Mouse (Mus musculus): ENCODE measurements around the gene Tjp2.

The Tjp2 gene

GRCm38 (mm10) chr19:24183680-24184235 lies 41.1 kb downstream of the Tjp2 start:
- DNase-seq (ENCODE audit: inconsistent age in 2 of 2, low spot score in 1 of 2): no peak

- DNase-seq (ENCODE audit: inconsistent age in 2 of 2, low spot score in 1 of 2): no peak
Observed at GRCm38 (mm10) chr19:24180415-24180814, 44.4 kb downstream of the Tjp2 start.

- DNase-seq (ENCODE audit: inconsistent age in 2 of 2, low spot score in 1 of 2): no peak
Observed at GRCm38 (mm10) chr19:24178086-24178485, 46.7 kb downstream of the Tjp2 start.

- DNase-seq (ENCODE audit: inconsistent age in 2 of 2, low spot score in 1 of 2): no peak
Observed at GRCm38 (mm10) chr19:24176692-24177091, 48.1 kb downstream of the Tjp2 start.

- peak; percentile 44 to 76 for DNase-seq (ENCODE audit: inconsistent age in 2 of 2, low spot score in 1 of 2)
Observed at GRCm38 (mm10) chr19:24174896-24175295, 49.9 kb downstream of the Tjp2 start.

- DNase-seq (ENCODE audit: inconsistent age in 2 of 2, low spot score in 1 of 2): peak; percentile 97 to 99
Observed at GRCm38 (mm10) chr19:24173608-24174523, 51.0 kb downstream of the Tjp2 start.

- DNase-seq (ENCODE audit: inconsistent age in 2 of 2, low spot score in 1 of 2): no peak
Observed at GRCm38 (mm10) chr19:24173020-24173419, 51.8 kb downstream of the Tjp2 start.

- no peak for DNase-seq (ENCODE audit: inconsistent age in 2 of 2, low spot score in 1 of 2)
Observed at GRCm38 (mm10) chr19:24168531-24168930, 56.3 kb downstream of the Tjp2 start.

- peak; percentile 81 to 89 for DNase-seq (ENCODE audit: inconsistent age in 2 of 2, low spot score in 1 of 2)
Observed at GRCm38 (mm10) chr19:24166516-24167091, 58.2 kb downstream of the Tjp2 start.

- no peak for DNase-seq (ENCODE audit: inconsistent age in 2 of 2, low spot score in 1 of 2)
Observed at GRCm38 (mm10) chr19:24163974-24164373, 60.9 kb downstream of the Tjp2 start.

- no peak for DNase-seq (ENCODE audit: inconsistent age in 2 of 2, low spot score in 1 of 2)
Observed at GRCm38 (mm10) chr19:24160460-24160859, 64.4 kb downstream of the Tjp2 start.

- peak in 1 of 2 experiments; percentile 47 for DNase-seq (ENCODE audit: inconsistent age in 2 of 2, low spot score in 1 of 2)
Observed at GRCm38 (mm10) chr19:24159751-24160150, 65.1 kb downstream of the Tjp2 start.

- DNase-seq (ENCODE audit: inconsistent age in 2 of 2, low spot score in 1 of 2): peak in 1 of 2 experiments; percentile 37
Observed at GRCm38 (mm10) chr19:24159334-24159733, 65.5 kb downstream of the Tjp2 start.

- no peak for DNase-seq (ENCODE audit: inconsistent age in 2 of 2, low spot score in 1 of 2)
Observed at GRCm38 (mm10) chr19:24156067-24156455, 68.8 kb downstream of the Tjp2 start.

GRCm38 (mm10) chr19:24155395-24156066 lies 69.3 kb downstream of the Tjp2 start:
- no peak for DNase-seq (ENCODE audit: inconsistent age in 2 of 2, low spot score in 1 of 2)

GRCm38 (mm10) chr19:24153266-24154023 lies 71.4 kb downstream of the Tjp2 start:
- peak in 1 of 2 experiments; percentile 81 for DNase-seq (ENCODE audit: inconsistent age in 2 of 2, low spot score in 1 of 2)

- no peak for DNase-seq (ENCODE audit: inconsistent age in 2 of 2, low spot score in 1 of 2)
Observed at GRCm38 (mm10) chr19:24144009-24144408, 80.8 kb downstream of the Tjp2 start.

- no peak for DNase-seq (ENCODE audit: inconsistent age in 2 of 2, low spot score in 1 of 2)
Observed at GRCm38 (mm10) chr19:24142621-24143061, 82.2 kb downstream of the Tjp2 start.

- no peak for DNase-seq (ENCODE audit: inconsistent age in 2 of 2, low spot score in 1 of 2)
Observed at GRCm38 (mm10) chr19:24140298-24140697, 84.5 kb downstream of the Tjp2 start.

- DNase-seq (ENCODE audit: inconsistent age in 2 of 2, low spot score in 1 of 2): no peak
Observed at GRCm38 (mm10) chr19:24137392-24137791, 87.4 kb downstream of the Tjp2 start.

GRCm38 (mm10) chr19:24134991-24135390 lies 89.8 kb downstream of the Tjp2 start:
- DNase-seq (ENCODE audit: inconsistent age in 2 of 2, low spot score in 1 of 2): peak in 1 of 2 experiments; percentile 58
